Mouse (Mus musculus): ENCODE results near the gene Gm20708.

The Gm20708 gene

DNA sequence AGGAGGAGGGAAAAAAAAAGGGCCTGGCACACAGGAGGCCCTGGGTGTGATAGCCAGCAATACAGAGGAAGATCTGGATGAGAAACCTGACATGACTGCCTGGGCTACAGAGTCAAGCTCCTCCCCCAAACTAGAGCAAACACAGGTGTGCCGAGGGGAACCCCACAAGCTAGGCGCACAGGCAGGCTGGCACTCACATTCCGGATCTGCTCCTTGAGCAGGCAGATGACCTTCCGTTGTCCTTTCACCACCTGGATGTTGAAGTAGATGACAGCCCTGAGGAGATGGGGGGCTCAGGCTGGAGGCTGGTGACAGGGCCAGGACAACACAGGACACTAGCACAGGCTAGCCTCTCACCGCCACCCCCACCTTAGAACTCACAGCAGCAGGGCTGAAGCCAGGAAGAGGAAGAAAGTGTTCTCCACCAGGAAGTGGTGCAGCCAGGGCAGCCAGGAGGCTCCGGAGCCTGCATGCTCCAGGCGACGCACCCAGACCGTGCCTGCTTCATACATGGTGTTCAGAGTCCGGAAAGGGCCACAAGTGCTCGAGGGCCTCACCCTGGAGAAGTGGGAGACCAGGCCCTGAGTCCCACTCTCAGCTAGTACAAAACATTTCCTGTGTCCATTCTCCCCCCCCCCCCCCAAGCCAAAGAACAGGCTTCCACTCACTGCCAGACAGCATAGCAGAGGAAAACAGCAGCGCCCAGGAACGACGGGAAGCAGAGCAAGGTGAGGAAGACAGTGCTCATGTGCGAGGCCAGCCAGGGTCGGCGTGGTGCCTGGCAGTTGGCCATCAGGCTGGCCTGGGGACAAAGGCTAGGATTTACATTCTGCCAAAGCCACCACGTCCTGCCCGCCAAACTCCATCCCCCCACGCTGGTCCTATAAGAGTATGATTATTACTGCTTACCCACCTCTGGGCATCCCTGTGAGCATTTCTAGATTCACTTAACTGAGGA is 40.5 kb upstream of the Gm20708 start:
- Histone ChIP-seq H3K4me3 (replicated peaks; ENCODE audit: low read length) (no peak overlapping the region), H3K36me3 (ENCODE audit: insufficient read depth, low read length) (peaks cover 99% of the 10 kb centered on the region), H3K4me1 (replicated peaks; ENCODE audit: low read depth, low read length) (peaks cover 64% of the 10 kb centered on the region), H3K9me3 (ENCODE audit: low read length) (no peaks in the 10 kb centered on the region), H3K27me3 (ENCODE audit: insufficient read depth, low read length) (no peaks in the 10 kb centered on the region)
- no peak for TF ChIP-seq NANOG (IDR thresholded peaks at IDR 0.05; ENCODE audit: borderline replicate concordance, low read length)
- no peak for TF ChIP-seq CTCF (conservative IDR thresholded peaks at IDR 0.05; ENCODE audit: low read length)
- no peak for TF ChIP-seq POU5F1 (IDR thresholded peaks at IDR 0.05; ENCODE audit: borderline replicate concordance, low read length)

- no peaks in the 10 kb centered on the region for H3K9me3 ChIP-seq (ENCODE audit: low read length)
Observed at GRCm38 (mm10) chr11:117769683-117770047, 39.8 kb upstream of the Gm20708 start.

DNA sequence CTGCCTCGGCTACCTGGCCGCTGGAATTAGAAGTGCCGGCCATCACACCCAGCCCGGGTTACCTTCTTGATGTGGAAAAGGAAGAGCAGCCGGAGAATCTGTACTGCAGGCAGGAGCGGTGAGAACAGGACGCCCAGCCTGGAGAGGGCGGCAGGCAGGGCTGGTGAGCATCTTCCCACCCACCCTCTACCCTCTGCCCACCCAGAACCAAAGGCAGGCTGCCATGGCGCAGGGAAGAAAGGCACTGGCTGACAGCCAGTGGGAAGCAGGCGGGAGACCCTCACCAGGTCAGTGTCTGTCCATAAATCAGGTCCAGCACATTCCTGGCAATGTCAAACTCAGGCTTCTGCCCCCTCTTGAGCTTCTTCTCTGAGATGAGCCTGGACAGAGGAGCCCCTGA is 39.1 kb upstream of the Gm20708 start:
- TF ChIP-seq CTCF (conservative IDR thresholded peaks at IDR 0.05; ENCODE audit: low read length) (no peak), POU5F1 (IDR thresholded peaks at IDR 0.05; ENCODE audit: borderline replicate concordance, low read length) (no peak), NANOG (IDR thresholded peaks at IDR 0.05; ENCODE audit: borderline replicate concordance, low read length) (no peak)
- Histone ChIP-seq H3K36me3 (ENCODE audit: insufficient read depth, low read length) (peaks cover 99% of the 10 kb centered on the region), H3K4me1 (replicated peaks; ENCODE audit: low read depth, low read length) (peaks cover 50% of the 10 kb centered on the region), H3K27me3 (ENCODE audit: insufficient read depth, low read length) (no peaks in the 10 kb centered on the region), H3K9me3 (ENCODE audit: low read length) (no peaks in the 10 kb centered on the region), H3K4me3 (replicated peaks; ENCODE audit: low read length) (no peak overlapping the region)

More at GRCm38 (mm10) chr11:117769683-117770047, 39.8 kb upstream of the Gm20708 start:
- Histone ChIP-seq H3K4me3 (replicated peaks; ENCODE audit: low read length) (no peak overlapping the region), H3K4me1 (replicated peaks; ENCODE audit: low read depth, low read length) (peaks cover 58% of the 10 kb centered on the region), H3K27me3 (ENCODE audit: insufficient read depth, low read length) (no peaks in the 10 kb centered on the region), H3K36me3 (ENCODE audit: insufficient read depth, low read length) (peaks cover 99% of the 10 kb centered on the region)
- no peak for TF ChIP-seq CTCF (conservative IDR thresholded peaks at IDR 0.05; ENCODE audit: low read length)
- no peak for TF ChIP-seq NANOG (IDR thresholded peaks at IDR 0.05; ENCODE audit: borderline replicate concordance, low read length)
- TF ChIP-seq POU5F1 (IDR thresholded peaks at IDR 0.05; ENCODE audit: borderline replicate concordance, low read length) = no peak

GRCm38 (mm10) chr11:117772352-117772751 is 37.1 kb upstream of the Gm20708 start:
- no peaks in the 10 kb centered on the region for H3K27me3 ChIP-seq (ENCODE audit: insufficient read depth, low read length)
- H3K4me1 ChIP-seq (replicated peaks; ENCODE audit: low read depth, low read length) = peaks cover 41% of the 10 kb centered on the region
- H3K9me3 ChIP-seq (ENCODE audit: low read length) = no peaks in the 10 kb centered on the region
- no peak for TF ChIP-seq NANOG (IDR thresholded peaks at IDR 0.05; ENCODE audit: borderline replicate concordance, low read length)
- TF ChIP-seq CTCF (conservative IDR thresholded peaks at IDR 0.05; ENCODE audit: low read length) = no peak
- TF ChIP-seq POU5F1 (IDR thresholded peaks at IDR 0.05; ENCODE audit: borderline replicate concordance, low read length) = no peak
- H3K36me3 ChIP-seq (ENCODE audit: insufficient read depth, low read length) = peaks cover 100% of the 10 kb centered on the region
- no peak overlapping the region for H3K4me3 ChIP-seq (replicated peaks; ENCODE audit: low read length)

- Histone ChIP-seq H3K27me3 (ENCODE audit: insufficient read depth, low read length) (no peaks in the 10 kb centered on the region), H3K4me3 (replicated peaks; ENCODE audit: low read length) (no peak overlapping the region), H3K9me3 (ENCODE audit: low read length) (no peaks in the 10 kb centered on the region), H3K4me1 (replicated peaks; ENCODE audit: low read depth, low read length) (peaks cover 43% of the 10 kb centered on the region), H3K36me3 (ENCODE audit: insufficient read depth, low read length) (peaks cover 93% of the 10 kb centered on the region)
- TF ChIP-seq CTCF (conservative IDR thresholded peaks at IDR 0.05; ENCODE audit: low read length) (no peak), POU5F1 (IDR thresholded peaks at IDR 0.05; ENCODE audit: borderline replicate concordance, low read length) (no peak), NANOG (IDR thresholded peaks at IDR 0.05; ENCODE audit: borderline replicate concordance, low read length) (no peak)
Observed at GRCm38 (mm10) chr11:117774925-117775324, 34.5 kb upstream of the Gm20708 start.

DNA sequence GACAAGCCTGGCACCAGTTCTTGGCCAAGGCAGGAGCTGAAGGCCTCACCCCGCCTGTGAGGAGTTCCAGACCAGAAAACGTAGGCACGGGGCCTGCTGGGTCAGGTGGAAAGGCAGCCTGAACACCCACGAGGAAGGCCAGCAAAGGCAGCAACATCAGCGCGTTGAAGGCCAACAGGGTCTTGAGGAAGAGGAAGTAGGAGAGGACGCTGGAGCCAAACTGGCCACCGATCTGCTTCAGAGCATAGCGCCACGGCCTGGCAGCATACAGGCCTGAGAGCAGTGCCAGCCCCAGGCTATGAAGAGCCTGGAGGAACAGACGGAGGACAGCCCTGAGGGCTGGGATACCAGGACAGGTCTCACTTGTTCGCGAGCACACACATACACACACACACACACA is 33.9 kb upstream of the Gm20708 start:
- Histone ChIP-seq H3K4me3 (replicated peaks; ENCODE audit: low read length) (no peak overlapping the region), H3K9me3 (ENCODE audit: low read length) (no peaks in the 10 kb centered on the region), H3K36me3 (ENCODE audit: insufficient read depth, low read length) (peaks cover 86% of the 10 kb centered on the region), H3K4me1 (replicated peaks; ENCODE audit: low read depth, low read length) (peaks cover 37% of the 10 kb centered on the region), H3K27me3 (ENCODE audit: insufficient read depth, low read length) (no peaks in the 10 kb centered on the region)
- TF ChIP-seq POU5F1 (IDR thresholded peaks at IDR 0.05; ENCODE audit: borderline replicate concordance, low read length) = no peak
- TF ChIP-seq NANOG (IDR thresholded peaks at IDR 0.05; ENCODE audit: borderline replicate concordance, low read length) = no peak
- no peak for TF ChIP-seq CTCF (conservative IDR thresholded peaks at IDR 0.05; ENCODE audit: low read length)

DNA sequence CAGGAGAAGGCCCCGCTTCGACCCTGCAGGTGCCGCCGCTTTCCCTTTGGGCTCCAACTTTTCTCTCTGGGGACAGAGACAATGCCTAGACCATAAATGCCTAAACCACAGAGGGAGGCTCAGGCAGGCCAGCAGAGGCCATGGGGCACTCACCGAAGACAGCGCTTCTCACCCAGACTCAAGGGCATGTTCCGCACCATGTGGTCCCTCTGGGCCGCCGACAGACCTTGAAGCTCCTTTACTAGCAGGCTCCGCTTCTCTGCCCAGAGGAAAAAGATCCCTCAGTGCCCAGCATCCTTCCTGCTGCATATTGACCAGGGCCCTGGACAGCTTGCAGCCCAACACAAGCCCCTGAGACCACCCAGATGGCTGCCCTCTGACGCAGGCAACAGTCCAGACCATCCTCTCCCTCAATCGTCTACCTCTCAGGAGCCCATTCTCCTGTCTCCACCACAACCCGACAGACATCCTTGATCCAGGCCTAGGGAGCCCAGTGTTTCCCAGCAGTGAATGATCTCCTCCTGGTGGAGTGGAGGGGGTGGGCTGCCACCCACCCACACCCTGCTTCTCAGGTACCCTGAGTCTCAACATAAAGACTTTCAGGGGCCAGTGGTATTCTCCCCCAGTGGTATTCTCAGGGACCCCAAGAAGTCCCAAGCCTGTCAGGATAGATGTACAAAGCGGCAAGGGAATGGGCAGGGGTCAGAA is 33.2 kb upstream of the Gm20708 start:
- TF ChIP-seq CTCF (conservative IDR thresholded peaks at IDR 0.05; ENCODE audit: low read length) (no peak), POU5F1 (IDR thresholded peaks at IDR 0.05; ENCODE audit: borderline replicate concordance, low read length) (no peak), NANOG (IDR thresholded peaks at IDR 0.05; ENCODE audit: borderline replicate concordance, low read length) (no peak)
- Histone ChIP-seq H3K27me3 (ENCODE audit: insufficient read depth, low read length) (no peaks in the 10 kb centered on the region), H3K4me3 (replicated peaks; ENCODE audit: low read length) (no peak overlapping the region), H3K4me1 (replicated peaks; ENCODE audit: low read depth, low read length) (peaks cover 40% of the 10 kb centered on the region), H3K36me3 (ENCODE audit: insufficient read depth, low read length) (peaks cover 79% of the 10 kb centered on the region), H3K9me3 (ENCODE audit: low read length) (no peaks in the 10 kb centered on the region)

DNA sequence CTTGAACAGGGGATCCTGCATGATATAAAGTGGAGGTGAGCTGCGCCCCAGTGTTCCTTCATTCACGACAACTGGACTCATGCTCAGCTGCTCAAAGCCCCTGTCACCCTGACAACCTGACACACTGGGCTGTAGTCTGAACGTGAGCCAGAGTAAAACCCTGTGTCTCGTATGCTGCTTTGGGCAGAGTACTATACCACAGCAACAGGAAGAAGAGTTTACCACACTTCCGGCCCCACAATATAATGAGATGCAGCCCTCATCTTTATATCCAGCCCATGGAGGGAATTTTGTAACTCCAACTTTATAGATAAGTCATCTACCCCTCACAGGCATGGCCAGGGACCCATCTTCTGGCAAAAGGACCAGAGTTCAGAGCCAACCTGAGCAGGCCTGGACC is 32.4 kb upstream of the Gm20708 start:
- Histone ChIP-seq H3K4me3 (replicated peaks; ENCODE audit: low read length) (no peak overlapping the region), H3K4me1 (replicated peaks; ENCODE audit: low read depth, low read length) (peaks cover 49% of the 10 kb centered on the region), H3K36me3 (ENCODE audit: insufficient read depth, low read length) (peaks cover 71% of the 10 kb centered on the region), H3K9me3 (ENCODE audit: low read length) (no peaks in the 10 kb centered on the region), H3K27me3 (ENCODE audit: insufficient read depth, low read length) (no peaks in the 10 kb centered on the region)
- TF ChIP-seq NANOG (IDR thresholded peaks at IDR 0.05; ENCODE audit: borderline replicate concordance, low read length) (no peak), POU5F1 (IDR thresholded peaks at IDR 0.05; ENCODE audit: borderline replicate concordance, low read length) (no peak), CTCF (conservative IDR thresholded peaks at IDR 0.05; ENCODE audit: low read length) (no peak)

All from E14TG2a.4 (cell line).